Mouse (Mus musculus) lung, adult 2 months (tissue): ENCODE data around the gene Mrpl49.

Experiments
- CTCF ChIP-seq: fragments of 200-500 bp; IDR thresholded peaks from 2 replicates; pipeline ENCODE4 v1.5.1; 2011; ENCODE audit warnings: mild to moderate bottlenecking, low read length, control low read depth; ENCODE audit not compliant: insufficient read depth
- POLR2A ChIP-seq: fragments of 200-500 bp; IDR thresholded peaks from 2 replicates; pipeline ENCODE4 v1.6.1; 2011; ENCODE audit warnings: low read depth, mild to moderate bottlenecking, control low read depth, low read length, borderline replicate concordance; ENCODE audit errors: extremely low read depth

DNA sequence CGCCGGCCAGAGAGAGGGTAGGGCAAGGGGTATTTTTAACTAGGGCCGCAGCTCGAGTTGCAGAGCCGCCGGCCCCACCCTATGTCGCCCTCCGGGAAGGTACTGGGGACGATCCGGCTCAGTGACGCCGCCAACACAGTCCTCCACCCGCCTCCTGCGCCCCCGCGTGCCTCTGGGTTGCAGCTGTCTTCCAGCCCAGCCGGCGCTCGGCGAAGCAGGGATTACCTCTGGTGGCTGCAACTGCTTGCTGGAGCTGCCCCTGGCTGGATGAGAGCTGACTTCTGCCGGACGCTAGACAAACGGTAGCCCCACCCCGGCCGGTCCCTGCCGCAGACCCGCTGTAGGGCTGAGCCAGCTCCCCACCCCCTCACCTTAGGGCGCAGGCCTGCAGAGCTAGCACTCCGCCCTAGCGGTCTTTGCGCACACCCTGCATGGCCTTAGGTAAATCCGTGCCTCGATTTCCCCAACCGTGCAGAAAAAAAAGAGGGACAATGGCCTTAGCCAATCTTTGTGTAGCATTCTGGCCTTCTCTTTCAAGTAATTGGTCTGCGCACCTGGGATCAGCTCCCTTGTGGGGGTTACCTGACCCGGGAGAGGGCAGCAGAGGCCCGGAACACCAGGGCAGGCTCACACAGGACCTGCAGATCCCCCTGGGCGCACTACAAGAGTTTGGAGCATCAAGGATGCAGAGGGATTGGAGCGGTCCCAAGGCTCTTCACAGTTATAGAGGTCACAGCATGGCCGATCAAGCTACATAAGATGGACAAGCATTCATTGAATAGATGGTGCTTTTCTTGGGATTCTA, 41.9 kb downstream of the Mrpl49 start, which contains the start of gene Capn1:
- TF ChIP-seq CTCF = no peak
- peak; percentile 48; the same call in 1 of the 2 replicates for TF ChIP-seq POLR2A
